Mouse (Mus musculus) heart, adult 2 months (tissue): ENCODE measurements around the gene Inha. TPM values are rescaled to one million over a fixed set of nuclear protein-coding genes. Genes with fewer than 3 reads are reported as not detected.

Source experiments
- DNase-seq, 2 experiments: peaks; one replicate each; pipeline ENCODE4 v3.0.0; 2021
- H3K27ac ChIP-seq: fragments of 200-600 bp; 2 replicates; pipeline ENCODE4 v1.8.1; 2022
- H3K27me3 ChIP-seq: fragments of 200-500 bp; 2 replicates; pipeline ENCODE4 v1.6.1; 2012; ENCODE audit warnings: mild to moderate bottlenecking, low read length, inconsistent platforms, mixed read lengths; ENCODE audit not compliant: control insufficient read depth, insufficient read depth
- H3K36me3 ChIP-seq: fragments of 200-500 bp; 2 replicates; pipeline ENCODE4 v1.6.1; 2012; ENCODE audit warnings: low read length, inconsistent platforms; ENCODE audit not compliant: control insufficient read depth, insufficient read depth
- H3K4me1 ChIP-seq: fragments of 200-500 bp; 2 replicates; pipeline ENCODE4 v1.6.1; 2011; ENCODE audit warnings: low read length; ENCODE audit not compliant: control insufficient read depth, insufficient read depth
- H3K4me3 ChIP-seq: fragments of 200-600 bp; 2 replicates; pipeline ENCODE4 v1.8.1; 2022
- H3K79me2 ChIP-seq: fragments of 200-500 bp; replicated peaks from 2 replicates; pipeline ENCODE4 v1.6.1; 2012; ENCODE audit warnings: mild to moderate bottlenecking, inconsistent platforms, low read length, moderate library complexity, mixed read lengths; ENCODE audit not compliant: control insufficient read depth, insufficient read depth
- H3K9ac ChIP-seq: fragments of 200-500 bp; 2 replicates; pipeline ENCODE4 v1.6.1; 2012; ENCODE audit warnings: low read depth, mild to moderate bottlenecking, control low read depth, inconsistent platforms, low read length, mixed read lengths
- CTCF ChIP-seq: fragments of 200-600 bp; IDR thresholded peaks from 2 replicates; pipeline ENCODE4 v1.8.1; 2022; ENCODE audit warnings: antibody characterized with exemption, mild to moderate bottlenecking, moderate library complexity
- EP300 ChIP-seq: fragments of 200-500 bp; IDR thresholded peaks from 2 replicates; pipeline ENCODE4 v1.6.1; 2011; ENCODE audit warnings: low read depth, low read length, control low read depth; ENCODE audit not compliant: insufficient read depth
- POLR2A ChIP-seq: fragments of 200-500 bp; IDR thresholded peaks from 2 replicates; pipeline ENCODE4 v1.6.1; 2011; ENCODE audit warnings: mild to moderate bottlenecking, low read depth, low read length, control low read depth; ENCODE audit not compliant: insufficient read depth
- WGBS: fragments of 180-500 bp; shearing (Covaris S2); methylation state at CpG from one replicate; pipeline ENCODE4 v1.1.7; 2018; 5-methylcytosine and 5-hydroxymethylcytosine counted together
- intact Hi-C: fragments of 180-260 bp; cut with DNase I; formaldehyde crosslinking; loops from one replicate; pipeline ENCODE4 v1.15.1; 2025
- polyA plus RNA-seq: library from polyadenylated mRNA; depleted of rRNA; stranded (reverse); fragments of >200 nt; gene quantifications from 2 replicates; pipeline ENCODE4 v1.2.3, GENCODE M21; 2012; rRNA removed
- total RNA-seq, 2 experiments: library from RNA; stranded (reverse); gene quantifications; 2 replicates each; pipeline ENCODE4 v1.2.3; 2021

The Inha gene
- total and polyA plus RNA-seq, 3 experiments = 4.1 to 20.4 (median 4.3) TPM

DNA sequence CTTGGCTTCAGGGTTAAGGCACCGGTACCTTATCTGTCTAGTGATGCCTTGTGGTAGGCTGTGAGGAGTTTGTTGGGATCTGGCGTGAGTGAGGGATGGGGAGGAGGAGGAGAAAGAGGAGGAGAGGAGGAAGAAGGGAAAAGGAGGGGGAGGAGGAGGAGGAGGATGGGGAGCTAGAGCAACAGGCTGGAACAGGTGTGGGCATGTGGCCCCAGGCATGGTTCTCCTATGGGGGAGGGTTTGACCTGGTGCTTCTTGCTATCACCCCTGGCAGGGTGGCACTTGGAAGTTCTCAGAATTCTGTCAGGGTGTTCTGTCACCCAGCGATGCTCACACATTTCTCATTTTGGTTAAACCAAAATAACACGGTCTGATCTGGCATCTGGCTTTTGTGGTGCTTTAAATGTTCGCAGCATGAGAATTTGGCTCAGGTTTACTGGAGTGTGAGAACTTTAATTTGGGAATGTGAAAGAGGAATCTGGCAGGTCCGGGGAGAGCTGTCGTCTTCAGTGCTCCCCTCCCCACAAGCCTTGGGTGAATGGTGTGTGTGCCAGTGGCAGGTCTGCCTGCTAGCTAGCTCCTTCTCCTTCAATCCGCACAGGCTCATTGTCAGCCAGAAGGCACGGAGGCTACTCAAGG is 49.4 kb downstream of the Inha start:
- Histone ChIP-seq H3K27me3 (no peaks in the 10 kb centered on the region), H3K4me3 (no peak overlapping the region)

DNA sequence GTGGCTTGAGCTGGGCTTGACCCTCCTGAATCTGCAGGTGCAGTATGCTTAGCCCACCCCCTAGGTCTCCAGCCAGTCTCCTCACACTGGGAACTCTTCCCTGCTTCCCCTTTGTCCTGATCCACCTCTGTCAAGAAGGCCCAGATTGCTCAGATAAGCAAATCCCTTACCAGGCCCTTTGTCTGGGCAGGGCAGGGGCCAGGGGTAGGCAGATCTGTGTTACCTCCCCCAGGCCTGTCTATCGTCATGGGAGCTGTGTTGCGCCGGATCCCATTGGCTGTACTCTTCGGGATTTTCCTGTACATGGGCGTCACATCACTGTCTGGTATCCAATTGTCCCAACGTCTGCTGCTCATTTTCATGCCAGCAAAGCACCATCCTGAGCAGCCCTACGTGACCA is 50.2 kb downstream of the Inha start:
- no peak overlapping the region; the same call in 1 of the 2 replicates for H3K27ac ChIP-seq
- TF ChIP-seq CTCF (no peak), POLR2A (no peak), EP300 (no peak)
- H3K4me1 ChIP-seq = peaks cover 5% of the 10 kb centered on the region
- no peak for DNase-seq
- intact Hi-C loops = loop anchor here (5.0 kb wide), 1 partner anchor 80 kb away; the partner anchor contains the start of genes Chpf and Tmem198
- no peak overlapping the region for H3K4me3 ChIP-seq
- no peak overlapping the region for H3K9ac ChIP-seq
- H3K79me2 ChIP-seq = no peaks in the 10 kb centered on the region
- H3K36me3 ChIP-seq = no peaks in the 10 kb centered on the region
- H3K27me3 ChIP-seq = no peaks in the 10 kb centered on the region
- 78% methylated on average over 7 of the region's 7 CpGs for WGBS

More for the DNA sequence above, 49.4 kb downstream of the Inha start:
- no peaks in the 10 kb centered on the region for H3K79me2 ChIP-seq
- DNase-seq = no peak
- peak overlapping the region; percentile 22; the same call in 1 of the 2 replicates for H3K9ac ChIP-seq
- 60% methylated on average over 9 of the region's 9 CpGs for WGBS
- H3K36me3 ChIP-seq = no peaks in the 10 kb centered on the region
- H3K4me1 ChIP-seq = peaks cover 3% of the 10 kb centered on the region; the same call in 1 of the 2 replicates
- H3K27ac ChIP-seq = peak overlapping the region; percentile 33
- TF ChIP-seq EP300 = no peak
- no peak for TF ChIP-seq POLR2A
- TF ChIP-seq CTCF = no peak
- intact Hi-C loops = loop anchor here (5.0 kb wide), 1 partner anchor 79 kb away; the partner anchor contains the start of genes Chpf and Tmem198

DNA sequence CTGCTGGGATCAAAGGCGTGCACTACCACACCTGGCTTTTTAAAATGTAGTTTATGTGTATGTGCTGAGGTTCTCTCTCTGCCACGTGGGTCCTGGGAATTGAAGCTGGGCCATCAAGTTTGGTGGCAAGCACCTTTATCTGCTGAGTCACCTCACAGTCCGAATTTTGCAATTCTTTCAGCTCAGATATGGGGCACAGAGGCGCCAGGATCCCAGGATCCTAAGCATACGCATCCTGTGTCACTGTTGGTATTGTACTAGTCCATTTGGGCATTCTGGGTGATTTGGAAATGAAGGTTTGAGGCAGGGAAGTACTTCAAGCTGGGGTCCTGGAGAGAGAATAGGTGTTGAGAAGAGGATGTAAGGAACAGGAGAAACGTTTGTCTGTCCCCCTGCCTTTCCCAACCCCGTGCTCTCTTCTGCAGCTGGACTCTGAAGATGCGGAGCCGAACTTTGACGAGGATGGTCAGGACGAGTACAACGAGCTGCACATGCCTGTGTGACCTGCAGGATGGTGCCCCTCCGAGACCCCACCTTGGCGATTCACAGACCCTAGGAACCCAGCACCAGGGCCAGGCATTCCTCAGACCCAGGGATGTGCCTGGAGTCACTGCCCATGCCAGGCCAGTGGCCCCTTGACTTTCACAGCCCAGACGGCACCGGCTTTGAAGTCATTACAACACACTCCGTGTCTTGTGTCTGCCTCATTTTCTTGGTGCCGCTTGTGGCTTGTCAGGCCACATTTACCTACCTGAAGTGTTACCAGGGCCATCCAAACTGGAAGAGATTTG is 51.7 kb downstream of the Inha start:
- peak overlapping the region; percentile 76 for H3K27ac ChIP-seq
- H3K4me1 ChIP-seq = peaks cover 8% of the 10 kb centered on the region
- no peaks in the 10 kb centered on the region for H3K36me3 ChIP-seq
- 71% methylated on average over 18 of the region's 18 CpGs for WGBS
- no peaks in the 10 kb centered on the region for H3K27me3 ChIP-seq
- no peak overlapping the region for H3K4me3 ChIP-seq
- no peak for TF ChIP-seq POLR2A
- TF ChIP-seq CTCF = no peak
- no peak for TF ChIP-seq EP300
- no peak overlapping the region for H3K9ac ChIP-seq
- DNase-seq = no peak
- intact Hi-C loops = loop anchor here (5.0 kb wide), 1 partner anchor 81 kb away; the partner anchor contains the start of genes Chpf and Tmem198
- no peaks in the 10 kb centered on the region for H3K79me2 ChIP-seq

DNA sequence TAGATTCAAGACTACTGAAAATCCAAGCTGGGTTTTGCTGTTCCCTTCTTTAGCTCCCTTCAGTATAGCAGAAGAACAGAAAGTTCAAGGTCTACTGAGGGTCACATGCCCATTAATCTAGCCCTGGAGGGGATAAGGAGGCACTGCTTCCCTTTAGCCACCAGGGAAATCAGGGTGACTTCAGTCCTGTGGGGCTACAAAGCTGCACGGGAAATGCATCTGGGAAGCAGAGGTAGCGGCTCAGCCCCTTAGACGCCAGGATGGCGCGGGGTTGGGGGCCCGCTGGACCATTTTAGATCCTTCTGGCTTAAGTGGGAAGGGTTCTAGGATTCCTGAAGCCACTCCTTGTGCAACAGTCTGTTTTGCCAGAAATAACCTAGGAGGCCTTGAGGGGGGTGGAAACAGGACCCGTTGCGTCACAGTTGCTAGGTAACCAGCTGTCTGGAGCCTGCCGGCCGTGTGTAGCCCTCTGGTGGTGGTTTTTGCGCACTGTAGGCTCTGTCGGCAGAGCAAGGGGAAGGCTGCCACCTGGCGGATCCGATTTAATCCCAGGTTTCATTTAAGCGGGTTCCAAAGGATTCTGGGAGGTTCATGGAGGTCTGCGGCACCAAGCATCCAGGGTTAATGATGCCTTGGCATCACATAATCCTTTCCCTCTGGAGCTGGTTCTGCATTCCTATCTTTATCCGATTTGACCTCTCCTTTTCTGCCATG is 52.5 kb downstream of the Inha start:
- Histone ChIP-seq H3K4me1 (peaks cover 8% of the 10 kb centered on the region), H3K4me3 (no peak overlapping the region), H3K79me2 (no peaks in the 10 kb centered on the region), H3K27me3 (no peaks in the 10 kb centered on the region), H3K9ac (peak overlapping the region; percentile 31; the same call in 1 of the 2 replicates), H3K36me3 (no peaks in the 10 kb centered on the region), H3K27ac (peak overlapping the region; percentile 76)
- 5% methylated on average over 17 of the region's 17 CpGs for WGBS
- peak; percentile 90 to 91 for DNase-seq
- TF ChIP-seq CTCF = peak; percentile 98; the same call in 1 of the 2 replicates
- TF ChIP-seq POLR2A = peak; percentile 35; the same call in 1 of the 2 replicates
- peak; percentile 95 for TF ChIP-seq EP300
- intact Hi-C loops = loop anchor here (5.0 kb wide), 1 partner anchor 82 kb away; the partner anchor contains the start of genes Chpf and Tmem198

Other genes starting within 250 kb of the Inha start
- gene Ptprn, start 242.6 kb upstream of the Inha start, total RNA-seq = 1 to 10 TPM; 1.1 to 1.8 TPM
- 2.7 and 3.2 TPM in 2 replicates for gene Ptprn, start 242.6 kb upstream of the Inha start, polyA plus RNA-seq
- not detected for gene Resp18, start 228.7 kb upstream of the Inha start, total RNA-seq
- 0.39 TPM in 1 of 2 replicates, not detected in the other for gene Resp18, start 228.7 kb upstream of the Inha start, polyA plus RNA-seq
- 10 to 100 TPM; 70.3 to 84.6 TPM for gene Dnpep, start 189.1 kb upstream of the Inha start, total RNA-seq
- 123 and 136 TPM in 2 replicates for gene Dnpep, start 189.1 kb upstream of the Inha start, polyA plus RNA-seq
- gene Des, start 146.7 kb upstream of the Inha start, total RNA-seq = 1,000 to 10,000 TPM; 1,224 to 1,521 TPM
- gene Des, start 146.7 kb upstream of the Inha start, polyA plus RNA-seq = 719 and 781 TPM in 2 replicates
- gene Speg, start 131.8 kb upstream of the Inha start, total RNA-seq = 100 to 1,000 TPM; 131 to 135 TPM
- gene Speg, start 131.8 kb upstream of the Inha start, polyA plus RNA-seq = 94.0 and 109 TPM in 2 replicates
- 10 to 100 TPM; 38.9 to 39.9 TPM for gene Gmppa, start 71.1 kb upstream of the Inha start, total RNA-seq
- gene Gmppa, start 71.1 kb upstream of the Inha start, polyA plus RNA-seq = 91.3 and 94.6 TPM in 2 replicates
- not detected for gene Asic4, start 56.6 kb upstream of the Inha start, total RNA-seq
- gene Asic4, start 56.6 kb upstream of the Inha start, polyA plus RNA-seq = not detected in 2 replicates
- 10 to 100 TPM; 23.2 to 25.0 TPM for gene Chpf, start 27.8 kb upstream of the Inha start, total RNA-seq
- 26.9 and 37.8 TPM in 2 replicates for gene Chpf, start 27.8 kb upstream of the Inha start, polyA plus RNA-seq
- under 1 TPM; 0.21 to 0.66 TPM for gene Tmem198, start 27.5 kb upstream of the Inha start, total RNA-seq
- 0.39 and 0.73 TPM in 2 replicates for gene Tmem198, start 27.5 kb upstream of the Inha start, polyA plus RNA-seq
- 100 to 1,000 TPM; 117 to 131 TPM for gene Obsl1, start 625 bp upstream of the Inha start, total RNA-seq
- gene Obsl1, start 625 bp upstream of the Inha start, polyA plus RNA-seq = 87.8 and 119 TPM in 2 replicates
- gene Stk11ip, start 14.5 kb downstream of the Inha start, total RNA-seq = 1 to 10 TPM; 7.3 to 7.7 TPM
- 12.9 and 19.8 TPM in 2 replicates for gene Stk11ip, start 14.5 kb downstream of the Inha start, polyA plus RNA-seq
- 100 to 1,000 TPM; 241 to 300 TPM for gene Slc4a3, start 39.2 kb downstream of the Inha start, total RNA-seq
- 182 and 222 TPM in 2 replicates for gene Slc4a3, start 39.2 kb downstream of the Inha start, polyA plus RNA-seq